In genomic region chr2:76949774-76950173, GRCm38 (mm10) we compare ENCODE assay signal across 29 mouse cellular contexts. TPM values are rescaled to one million over a fixed set of nuclear protein-coding genes. Genes with fewer than 3 reads are reported as not detected.
DNase-seq lines count a peak whose midpoint lies in the region; ATAC-seq and TF ChIP-seq lines count a peak whose summit lies in the region.
"Had no signal": no experiment of that assay in that cellular context is flagged by ENCODE, and none has a peak within 500 bp of the region (broad histone marks: within the 10 kb centered on the region; RNA-seq: fewer than 3 reads in every experiment).

No protein-coding gene starts in this region.

- no peak overlapping the region for H3ac ChIP-seq in myocyte (ENCODE audit: control insufficient read depth, insufficient read length)

- intact Hi-C loops in gastrocnemius, adult 2 months (cut with DNase I), result no loop called here
- intact Hi-C loops in heart, adult 2 months (cut with DNase I), result no loop called here

- peaks cover 42% of the 10 kb centered on the region for H3K36me3 ChIP-seq in heart, adult 2 months (ENCODE audit: control insufficient read depth, insufficient read depth, low read length)
- no peaks in the 10 kb centered on the region for H3K36me3 ChIP-seq in megakaryocyte, embryonic 14.5 days (replicated peaks; ENCODE audit: low read length)
- peaks cover 70% of the 10 kb centered on the region for H3K36me3 ChIP-seq in myocyte (ENCODE audit: control insufficient read depth, insufficient read depth)
- H3K36me3 ChIP-seq: embryonic facial prominence, embryonic 13.5 days; embryonic facial prominence, embryonic 15.5 days; forebrain, embryonic 10.5 days; forebrain, embryonic 12.5 days; G1E had no signal

- ATAC-seq in megakaryocyte, adult 5-6 weeks (ENCODE audit: poor library complexity, severe bottlenecking), result no peak
- ATAC-seq: activated CD4-positive, CD25-positive, alpha-beta regulatory T cell, adult 4 months; CD4-positive, CD25-positive, alpha-beta regulatory T cell, adult 4 months; forebrain, embryonic 14.5 days; forebrain, embryonic 16.5 days; Patski had no signal

- no peak overlapping the region for H3K4me2 ChIP-seq in myocyte (ENCODE audit: low read depth)
- H3K4me2 ChIP-seq: embryonic facial prominence, embryonic 13.5 days; embryonic facial prominence, embryonic 15.5 days; forebrain, embryonic 12.5 days had no signal

- H3K27ac ChIP-seq in gastrocnemius, adult 2 months, result 0 out of 2 replicates have a peak overlapping the region, but pooled peaks have one; percentile 10
- no peak overlapping the region for H3K27ac ChIP-seq in heart, adult 2 months
- H3K27ac ChIP-seq: embryonic facial prominence, embryonic 13.5 days; embryonic facial prominence, embryonic 15.5 days; forebrain, embryonic 10.5 days; forebrain, embryonic 12.5 days had no signal

- 0 out of 2 replicates have a peak overlapping the region, but pooled peaks have one; percentile 15 for H3K4me3 ChIP-seq in gastrocnemius, adult 2 months
- H3K4me3 ChIP-seq in heart, adult 2 months, result no peak overlapping the region
- peak overlapping the region; percentile 44 for H3K4me3 ChIP-seq in megakaryocyte, embryonic 14.5 days (replicated peaks)
- no peak overlapping the region for H3K4me3 ChIP-seq in myocyte
- H3K4me3 ChIP-seq: embryonic facial prominence, embryonic 13.5 days; embryonic facial prominence, embryonic 15.5 days; erythroblast, embryonic 14.5 days; forebrain, embryonic 10.5 days; forebrain, embryonic 12.5 days had no signal

- H3K9me3 ChIP-seq in megakaryocyte, embryonic 14.5 days, result peaks cover 49% of the 10 kb centered on the region
- H3K9me3 ChIP-seq: embryonic facial prominence, embryonic 15.5 days; forebrain, embryonic 12.5 days had no signal

- DNase-seq in gastrocnemius, adult 2 months, result no peak
- DNase-seq in gastrocnemius, postnatal 25 days, result no peak
- DNase-seq in heart, adult 2 months, result no peak
- DNase-seq in heart, adult 9 months (ENCODE audit: low spot score in 2 of 2), result no peak
- no peak for DNase-seq in embryo, embryonic 10 days (ENCODE audit: low spot score)
- DNase-seq: adrenal gland, adult 8-10 months; adrenal gland, postnatal 14 days; adrenal gland, postnatal 36 days; B cell, adult 2 months; cerebellum, adult 11-12 months; cerebellum, adult 2 months; cerebellum, adult 9-10 months; cerebellum, postnatal 10 days; cerebellum, postnatal 25 days; embryo, embryonic 11 days had no signal

- no peak overlapping the region for H3K9ac ChIP-seq in heart, adult 2 months (ENCODE audit: low read depth, low read length)
- H3K9ac ChIP-seq: embryonic facial prominence, embryonic 13.5 days; embryonic facial prominence, embryonic 15.5 days; forebrain, embryonic 12.5 days had no signal

- no peak for TF ChIP-seq CTCF in gastrocnemius, adult 2 months (IDR thresholded peaks at IDR 0.05)
- TF ChIP-seq CTCF in heart, adult 2 months (IDR thresholded peaks at IDR 0.05), result no peak

- no peaks in the 10 kb centered on the region for H3K27me3 ChIP-seq in heart, adult 2 months (ENCODE audit: control insufficient read depth, insufficient read depth, low read length)
- no peaks in the 10 kb centered on the region for H3K27me3 ChIP-seq in megakaryocyte, embryonic 14.5 days (replicated peaks)
- H3K27me3 ChIP-seq in myocyte (ENCODE audit: control insufficient read depth, insufficient read depth, insufficient read length), result no peaks in the 10 kb centered on the region
- H3K27me3 ChIP-seq: embryonic facial prominence, embryonic 13.5 days; embryonic facial prominence, embryonic 15.5 days; forebrain, embryonic 12.5 days had no signal

- no peak for TF ChIP-seq EP300 in heart, adult 2 months (IDR thresholded peaks at IDR 0.05; ENCODE audit: insufficient read depth, low read depth, low read length)

- 65% methylated on average over 7 of the region's 7 CpGs for WGBS in heart, adult 2 months

- no peaks in the 10 kb centered on the region for H3K79me2 ChIP-seq in heart, adult 2 months (replicated peaks; ENCODE audit: control insufficient read depth, insufficient read depth, low read length)
- no peaks in the 10 kb centered on the region for H3K79me2 ChIP-seq in myocyte (ENCODE audit: control insufficient read depth, insufficient read depth)

- 0 out of 2 replicates have a peak, but pooled peaks have one; percentile 19 for TF ChIP-seq POLR2A in heart, adult 2 months (IDR thresholded peaks at IDR 0.05; ENCODE audit: insufficient read depth, low read depth, low read length)
- peak; percentile 51 for TF ChIP-seq POLR2A in myocyte (IDR thresholded peaks at IDR 0.05; ENCODE audit: insufficient read length, low read depth)

- H3K4me1 ChIP-seq in heart, adult 2 months (ENCODE audit: control insufficient read depth, insufficient read depth, low read length), result no peaks in the 10 kb centered on the region; the same call in 1 of the 2 replicates
- H3K4me1 ChIP-seq in megakaryocyte, embryonic 14.5 days, result no peaks in the 10 kb centered on the region
- H3K4me1 ChIP-seq: embryonic facial prominence, embryonic 15.5 days; forebrain, embryonic 10.5 days; forebrain, embryonic 12.5 days had no signal

TF ChIP-seq in myocyte, 11 proteins besides CTCF, POLR2A, EP300 and RAD21:
- TF ChIP-seq POLR2AphosphoS2 (IDR thresholded peaks at IDR 0.05; ENCODE audit: insufficient read length, low read depth) (peak; percentile 85), MYOG (IDR thresholded peaks at IDR 0.05; ENCODE audit: control insufficient read depth in 1 of 3, insufficient read depth in 1 of 3, insufficient read length in 2 of 3, low read depth in 2 of 3) (no peak)

RNA-seq across cellular contexts. Expression of gene Ttn, which starts 32.6 kb away (rescaled TPM):
- total RNA-seq in gastrocnemius, adult 2 months (2021), result 1,000 to 10,000 TPM; 6,941 to 7,187 TPM
- 1,000 to 10,000 TPM; 6,049 to 7,005 TPM for total RNA-seq in gastrocnemius, postnatal 25 days (2021)
- 1,000 to 10,000 TPM; 2,567 to 3,090 TPM for total RNA-seq in heart, adult 2 months (2021)
- polyA plus RNA-seq in heart, adult 2 months (2012; rRNA removed), result 88.4 and 181 TPM in 2 replicates
- polyA plus RNA-seq in megakaryocyte, embryonic 14.5 days (2012; ENCODE audit: insufficient read depth, low replicate concordance), result 0.04 TPM in 1 of 2 replicates, not detected in the other
- total RNA-seq in megakaryocyte, adult 5-6 weeks (2015), result 0.02 TPM in 2 replicates
- total RNA-seq in megakaryocyte, adult 5-6 weeks (2017), result 0.04 and 0.11 TPM in 2 replicates
- polyA plus RNA-seq in myocyte (2012; fragmentation: generic; extraction: Trizol), result 24.2 TPM
- polyA plus RNA-seq: G1E had no signal

Comparison
In these comparisons a context has a peak if more than half of its experiments do, and no peak if none do; other contexts are left out.
1. H3K4me3 ChIP-seq: peak in gastrocnemius, adult 2 months (single experiment) and megakaryocyte, embryonic 14.5 days (single experiment); none in heart, adult 2 months (single experiment) and myocyte (single experiment).
2. RNA of gene Ttn, which starts 32.6 kb away (total RNA-seq): 6,941 to 7,187 TPM in gastrocnemius, adult 2 months, 6,049 to 7,005 TPM in gastrocnemius, postnatal 25 days and 2,567 to 3,090 TPM in heart, adult 2 months; 0.02 to 0.11 TPM in megakaryocyte, adult 5-6 weeks; every median in the first group is over 1,000 times any median in the second.